Comparison of ENCODE assay signal across 23 mouse cellular contexts in genomic region chr6:4432192-4432591, GRCm38 (mm10).
DNase-seq lines count a peak whose midpoint lies in the region; ATAC-seq lines count a peak whose summit lies in the region.
"Had no signal": no experiment of that assay in that cellular context is flagged by ENCODE, and none has a peak within 500 bp of the region (broad histone marks: within the 10 kb centered on the region; RNA-seq: fewer than 3 reads in every experiment).

No protein-coding gene starts in this region.

- peaks cover 27% of the 10 kb centered on the region for H3K4me1 ChIP-seq in embryonic facial prominence, embryonic 13.5 days
- H3K4me1 ChIP-seq in embryonic facial prominence, embryonic 10.5 days = peaks cover 5% of the 10 kb centered on the region; the same call in 1 of the 2 replicates
- 0 out of 2 replicates have a peak, but pooled peaks cover 6% of the 10 kb centered on the region for H3K4me1 ChIP-seq in lung, embryonic 15.5 days
- H3K4me1 ChIP-seq: embryonic facial prominence, embryonic 12.5 days; forebrain, embryonic 10.5 days had no signal

- H3K9ac ChIP-seq in embryonic facial prominence, embryonic 13.5 days = no peak overlapping the region
- no peak overlapping the region for H3K9ac ChIP-seq in lung, embryonic 15.5 days
- H3K9ac ChIP-seq: embryonic facial prominence, embryonic 12.5 days had no signal

- no peaks in the 10 kb centered on the region for H3K27me3 ChIP-seq in embryonic facial prominence, embryonic 13.5 days
- no peaks in the 10 kb centered on the region for H3K27me3 ChIP-seq in embryonic facial prominence, embryonic 10.5 days (replicated peaks; ENCODE audit: low read depth, poor library complexity, severe bottlenecking)
- H3K27me3 ChIP-seq in lung, embryonic 15.5 days = no peaks in the 10 kb centered on the region
- H3K27me3 ChIP-seq: embryonic facial prominence, embryonic 12.5 days had no signal

- DNase-seq in embryonic facial prominence, embryonic 10.5 days (ENCODE audit: low spot score) = no peak
- no peak for DNase-seq in lung, postnatal 36 days
- DNase-seq in adipocyte (ENCODE audit: low spot score) = peak; percentile 71
- no peak for DNase-seq in adrenal gland, adult 8-10 months
- no peak for DNase-seq in right cerebral cortex, postnatal 10 days (ENCODE audit: low spot score in 2 of 2)
- no peak for DNase-seq in MN1 (ENCODE audit: low spot score)
- DNase-seq: adrenal gland, postnatal 10 days; cerebellum, adult 11 months; cerebellum, adult 8-10 months; cerebellum, postnatal 14 days; embryo, embryonic 11 days; gastrocnemius, postnatal 14 days; heart, adult 2 months had no signal

- ATAC-seq in embryonic facial prominence, embryonic 13.5 days (ENCODE audit: insufficient number of reproducible peaks, insufficient read depth, low FRiP score, low TSS enrichment, low read depth) = no peak
- no peak for ATAC-seq in lung, embryonic 15.5 days (ENCODE audit: borderline replicate concordance, extremely low read depth, low FRiP score, low TSS enrichment)
- ATAC-seq: forebrain, embryonic 14.5 days; hindbrain, embryonic 16.5 days; inflammation-experienced regulatory T-cells, adult 6 months; intestine, postnatal 0 days had no signal

- 74% methylated on average over 8 of the region's 8 CpGs for WGBS in embryonic facial prominence, embryonic 13.5 days
- 85% methylated on average over 8 of the region's 8 CpGs for WGBS in embryonic facial prominence, embryonic 10.5 days
- WGBS in lung, embryonic 15.5 days = 81% methylated on average over 8 of the region's 8 CpGs

- no peaks in the 10 kb centered on the region for H3K9me3 ChIP-seq in embryonic facial prominence, embryonic 13.5 days
- no peaks in the 10 kb centered on the region for H3K9me3 ChIP-seq in embryonic facial prominence, embryonic 10.5 days
- no peaks in the 10 kb centered on the region for H3K9me3 ChIP-seq in lung, embryonic 15.5 days
- H3K9me3 ChIP-seq: embryonic facial prominence, embryonic 12.5 days; forebrain, embryonic 10.5 days had no signal

- H3K4me3 ChIP-seq in embryonic facial prominence, embryonic 13.5 days = no peak overlapping the region
- H3K4me3 ChIP-seq in embryonic facial prominence, embryonic 10.5 days = no peak overlapping the region
- no peak overlapping the region for H3K4me3 ChIP-seq in lung, embryonic 15.5 days
- H3K4me3 ChIP-seq: embryonic facial prominence, embryonic 12.5 days; erythroblast, embryonic 14.5 days; forebrain, embryonic 10.5 days; heart, adult 2 months had no signal

- H3K4me2 ChIP-seq in embryonic facial prominence, embryonic 13.5 days = no peak overlapping the region
- no peak overlapping the region for H3K4me2 ChIP-seq in lung, embryonic 15.5 days
- H3K4me2 ChIP-seq: embryonic facial prominence, embryonic 12.5 days; heart, embryonic 11.5 days had no signal

- peak overlapping the region; percentile 45; the same call in 1 of the 2 replicates for H3K27ac ChIP-seq in embryonic facial prominence, embryonic 13.5 days
- no peak overlapping the region for H3K27ac ChIP-seq in embryonic facial prominence, embryonic 10.5 days (replicated peaks)
- 0 out of 2 replicates have a peak overlapping the region, but pooled peaks have one; percentile 37 for H3K27ac ChIP-seq in lung, embryonic 15.5 days
- H3K27ac ChIP-seq: embryonic facial prominence, embryonic 12.5 days; forebrain, embryonic 10.5 days; heart, adult 2 months had no signal

- H3K36me3 ChIP-seq in embryonic facial prominence, embryonic 13.5 days = no peaks in the 10 kb centered on the region
- H3K36me3 ChIP-seq in embryonic facial prominence, embryonic 10.5 days (replicated peaks) = no peaks in the 10 kb centered on the region
- H3K36me3 ChIP-seq in lung, embryonic 15.5 days = no peaks in the 10 kb centered on the region
- H3K36me3 ChIP-seq: embryonic facial prominence, embryonic 12.5 days; forebrain, embryonic 10.5 days had no signal
